Mouse (Mus musculus): ENCODE measurements around the gene Vmn2r36. TPM values are rescaled to one million over a fixed set of nuclear protein-coding genes. Genes with fewer than 3 reads are reported as not detected.

The Vmn2r36 gene
- polyA plus RNA-seq (2014; fragmentation: Illumina TruSeq; extraction: RNeasy Lipid Tissue Mini Kit (QIAGEN cat#74804); ENCODE audit: insufficient read depth, low read depth, low replicate concordance) = not detected

DNA sequence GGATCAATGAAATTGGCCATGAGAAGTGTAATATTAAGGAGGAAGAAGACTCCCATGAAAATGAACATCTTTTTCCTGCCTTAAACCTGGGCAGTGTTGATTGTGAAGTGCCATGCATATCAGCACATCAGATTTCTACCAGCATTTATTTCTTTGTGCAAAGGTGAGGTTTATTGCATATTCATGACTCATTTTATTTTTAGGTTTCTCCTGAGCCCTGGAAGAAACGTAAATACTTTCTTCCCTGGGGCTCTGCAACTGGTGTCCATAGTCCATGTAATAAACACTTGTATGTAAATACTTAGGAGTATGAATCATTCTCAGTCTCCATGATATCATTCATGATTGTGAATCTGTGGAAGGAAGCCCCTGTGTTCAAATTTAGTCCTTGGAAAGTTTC is at the start of gene Vmn2r36:
TSS of gene Vmn2r36 (minus strand) at position 101 of the 400 bp plus-strand sequence.

Other genes starting within 250 kb of the Vmn2r36 start
- not detected for gene Vmn2r34, start 213.0 kb downstream of the Vmn2r36 start, polyA plus RNA-seq (2014; fragmentation: Illumina TruSeq; extraction: RNeasy Lipid Tissue Mini Kit (QIAGEN cat#74804); ENCODE audit: insufficient read depth, low read depth, low replicate concordance)
- gene Vmn2r35, start 82.6 kb downstream of the Vmn2r36 start, polyA plus RNA-seq (2014; fragmentation: Illumina TruSeq; extraction: RNeasy Lipid Tissue Mini Kit (QIAGEN cat#74804); ENCODE audit: insufficient read depth, low read depth, low replicate concordance) = not detected